Mouse (Mus musculus) left cerebral cortex, postnatal 4 days (tissue): ENCODE data around the gene Ggta1. TPM values are rescaled to one million over a fixed set of nuclear protein-coding genes. Genes with fewer than 3 reads are reported as not detected.

Experiments
- DNase-seq: peaks from one replicate; pipeline ENCODE4 v3.0.0-alpha.2; 2022
- intact Hi-C: fragments of 180-260 bp; cut with DNase I; formaldehyde crosslinking; loops from one replicate; pipeline ENCODE4 v1.15.1; 2025
- total RNA-seq, 2 experiments: library from RNA; stranded (reverse); gene quantifications; 2 replicates each; pipeline ENCODE4 v1.2.3; 2021

Ggta1 gene
- total RNA-seq: 1 to 10 TPM; 3.9 to 6.1 TPM

GRCm38 (mm10) chr2:35462791-35463281, at the start of gene Ggta1:
Gene Ggta1 (minus strand): TSS chr2:35463231.
- intact Hi-C loops: no loop called here
- no peak for DNase-seq

- no peak for DNase-seq
- intact Hi-C loops: no loop called here
These were observed 49.2 kb upstream of the Ggta1 start for GRCm38 (mm10) chr2:35512226-35512625.

- DNase-seq: no peak
- intact Hi-C loops: no loop called here
These were observed 47.9 kb upstream of the Ggta1 start for GRCm38 (mm10) chr2:35510920-35511319.

- intact Hi-C loops: no loop called here
- DNase-seq: no peak
These were observed 46.9 kb upstream of the Ggta1 start for GRCm38 (mm10) chr2:35509888-35510287.

GRCm38 (mm10) chr2:35509343-35509667, 46.3 kb upstream of the Ggta1 start:
- no peak for DNase-seq
- intact Hi-C loops: no loop called here

- DNase-seq: peak; percentile 24
- intact Hi-C loops: no loop called here
These were observed 45.7 kb upstream of the Ggta1 start for GRCm38 (mm10) chr2:35508597-35509342.

- DNase-seq: no peak
- intact Hi-C loops: no loop called here
These were observed 44.1 kb upstream of the Ggta1 start for GRCm38 (mm10) chr2:35507191-35507511.

- no peak for DNase-seq
- intact Hi-C loops: no loop called here
These were observed 43.5 kb upstream of the Ggta1 start for GRCm38 (mm10) chr2:35506311-35507190.

GRCm38 (mm10) chr2:35505519-35506286, 42.7 kb upstream of the Ggta1 start:
- intact Hi-C loops: no loop called here
- DNase-seq: no peak

GRCm38 (mm10) chr2:35504417-35504776, 41.4 kb upstream of the Ggta1 start:
- intact Hi-C loops: no loop called here
- DNase-seq: no peak

GRCm38 (mm10) chr2:35503723-35504416, 40.8 kb upstream of the Ggta1 start:
- intact Hi-C loops: no loop called here
- no peak for DNase-seq

- no peak for DNase-seq
- intact Hi-C loops: no loop called here
These were observed 40.1 kb upstream of the Ggta1 start for GRCm38 (mm10) chr2:35503021-35503722.

GRCm38 (mm10) chr2:35502561-35502960, 39.5 kb upstream of the Ggta1 start:
- DNase-seq: no peak
- intact Hi-C loops: no loop called here

- no peak for DNase-seq
- intact Hi-C loops: no loop called here
These were observed 36.4 kb upstream of the Ggta1 start for GRCm38 (mm10) chr2:35499474-35499873.

- intact Hi-C loops: no loop called here
- DNase-seq: no peak
These were observed 35.9 kb upstream of the Ggta1 start for GRCm38 (mm10) chr2:35498961-35499360.

- no peak for DNase-seq
- intact Hi-C loops: no loop called here
These were observed 34.7 kb upstream of the Ggta1 start for GRCm38 (mm10) chr2:35497662-35498196.

GRCm38 (mm10) chr2:35496279-35497013, 33.4 kb upstream of the Ggta1 start:
- intact Hi-C loops: no loop called here
- DNase-seq: no peak

- no peak for DNase-seq
- intact Hi-C loops: no loop called here
These were observed 32.7 kb upstream of the Ggta1 start for GRCm38 (mm10) chr2:35495486-35496278.
